Mouse (Mus musculus) CH12.LX (cell line): ENCODE results near the gene Teddm3. TPM values are rescaled to one million over a fixed set of nuclear protein-coding genes. Genes with fewer than 3 reads are reported as not detected.
"Not testable (repeated sequence)": the region's sequence is repeated elsewhere in the genome, so short reads cannot be mapped to it uniquely, and the experiment has no call there.

Source experiments
- DNase-seq: peaks from one replicate; pipeline ENCODE4 v3.0.0-alpha.2; 2013; ENCODE audit errors: extremely low read depth
- H3K27ac ChIP-seq: 2 replicates; pipeline ENCODE4 v1.5.1; 2012; ENCODE audit warnings: low read depth, mild to moderate bottlenecking, control low read depth, moderate library complexity; ENCODE audit not compliant: insufficient read depth
- H3K27me3 ChIP-seq: replicated peaks from 2 replicates; pipeline ENCODE3; 2012; ENCODE audit warnings: inconsistent platforms
- H3K36me3 ChIP-seq, 2 experiments: replicated peaks in 1 of 2; 2 replicates each; pipeline versions ENCODE3 to v1.6.1; 2012; ENCODE audit warnings: inconsistent platforms in 1 of 2, low read length in 1 of 2, mild to moderate bottlenecking in 1 of 2, mixed read lengths in 1 of 2, moderate library complexity in 1 of 2; ENCODE audit not compliant: control insufficient read depth in 1 of 2, insufficient read depth in 1 of 2
- H3K4me1 ChIP-seq, 2 experiments: 2 replicates each; pipeline ENCODE4 v1.6.1; 2012; ENCODE audit warnings: inconsistent platforms in 1 of 2, moderate library complexity in 1 of 2; ENCODE audit not compliant: insufficient read depth in 2 of 2, control insufficient read depth in 1 of 2
- H3K4me2 ChIP-seq: 2 replicates; pipeline ENCODE4 v1.6.1; 2012; ENCODE audit warnings: low read depth, mild to moderate bottlenecking, control low read depth; ENCODE audit not compliant: poor library complexity, insufficient read depth, severe bottlenecking
- H3K4me3 ChIP-seq, 3 experiments: fragments of 150-350 bp in 1 of 3; sonication (generic) in 1 of 3; replicated peaks in 1 of 3; 2 replicates each; pipeline versions ENCODE3 to v1.5.1; 2011 to 2012; ENCODE audit warnings: low read depth in 2 of 3, low read length in 2 of 3, mild to moderate bottlenecking in 2 of 3, moderate library complexity in 2 of 3, control low read depth in 1 of 3, improper control_type of control experiment in 1 of 3, inconsistent platforms in 1 of 3, mixed read lengths in 1 of 3; ENCODE audit not compliant: poor library complexity in 1 of 3
- H3K79me2 ChIP-seq: replicated peaks from 2 replicates; pipeline ENCODE4 v1.6.1; 2012; ENCODE audit warnings: mild to moderate bottlenecking, moderate library complexity; ENCODE audit not compliant: control insufficient read depth, poor library complexity, insufficient read depth, severe bottlenecking; ENCODE audit errors: extremely low read depth
- H3K9ac ChIP-seq: 2 replicates; pipeline ENCODE4 v1.6.1; 2012; ENCODE audit warnings: low read depth, mild to moderate bottlenecking, control low read depth, moderate library complexity; ENCODE audit not compliant: insufficient read depth
- H3K9me3 ChIP-seq: replicated peaks from 2 replicates; pipeline ENCODE3; 2012; ENCODE audit warnings: low read length, inconsistent platforms, mixed read lengths
- CHD1 ChIP-seq: IDR thresholded peaks from 2 replicates; pipeline ENCODE4 v1.6.1; 2012; ENCODE audit warnings: low read depth, low read length, improper control_type of control experiment, inconsistent platforms
- CTCF ChIP-seq, 2 experiments: IDR thresholded peaks in 1 of 2; conservative IDR thresholded peaks in 1 of 2; 2 replicates each; pipeline ENCODE4 v1.5.1; 2011 to 2012; ENCODE audit warnings: low read depth in 2 of 2, low read length in 2 of 2, improper control_type of control experiment in 1 of 2, inconsistent platforms in 1 of 2, mild to moderate bottlenecking in 1 of 2, moderate library complexity in 1 of 2
- EP300 ChIP-seq: IDR thresholded peaks from 2 replicates; pipeline ENCODE4 v1.6.1; 2011; ENCODE audit warnings: low read length, improper control_type of control experiment
- ETS1 ChIP-seq: conservative IDR thresholded peaks from 2 replicates; pipeline ENCODE4 v1.6.1; 2012; ENCODE audit warnings: low read depth, mild to moderate bottlenecking, inconsistent platforms, low read length, improper control_type of control experiment, moderate library complexity
- GABPA ChIP-seq: IDR thresholded peaks from 2 replicates; pipeline ENCODE4 v1.6.1; 2012; ENCODE audit warnings: low read depth, low read length, improper control_type of control experiment, inconsistent platforms; ENCODE audit not compliant: insufficient replicate concordance
- IRF4 ChIP-seq: IDR thresholded peaks from 2 replicates; pipeline ENCODE4 v1.6.1; 2014; ENCODE audit warnings: low read depth, mild to moderate bottlenecking, inconsistent platforms, low read length, improper control_type of control experiment
- MAZ ChIP-seq: IDR thresholded peaks from 2 replicates; pipeline ENCODE4 v1.6.1; 2012; ENCODE audit warnings: low read depth, mild to moderate bottlenecking, inconsistent platforms, low read length, improper control_type of control experiment, moderate library complexity
- MEF2A ChIP-seq: IDR thresholded peaks from 2 replicates; pipeline ENCODE4 v1.6.1; 2014; ENCODE audit warnings: low read depth, mild to moderate bottlenecking, inconsistent platforms, low read length, improper control_type of control experiment, borderline replicate concordance
- NRF1 ChIP-seq: IDR thresholded peaks from 2 replicates; pipeline ENCODE4 v1.6.1; 2014; ENCODE audit warnings: low read depth, mild to moderate bottlenecking, inconsistent platforms, low read length, improper control_type of control experiment, moderate library complexity
- POLR2A ChIP-seq: IDR thresholded peaks from 2 replicates; pipeline ENCODE4 v1.6.1; 2011; ENCODE audit warnings: low read depth, mild to moderate bottlenecking, improper control_type of control experiment, low read length
- POLR2AphosphoS2 ChIP-seq: IDR thresholded peaks from 2 replicates; pipeline ENCODE4 v1.6.1; 2011; ENCODE audit warnings: low read depth, low read length, improper control_type of control experiment
- RAD21 ChIP-seq: IDR thresholded peaks from 2 replicates; pipeline ENCODE4 v1.6.1; 2011; ENCODE audit warnings: low read depth, mild to moderate bottlenecking, low read length, improper control_type of control experiment, moderate library complexity
- SIN3A ChIP-seq: IDR thresholded peaks from 2 replicates; pipeline ENCODE4 v1.6.1; 2012; ENCODE audit warnings: low read length, improper control_type of control experiment, inconsistent platforms
- TBP ChIP-seq: conservative IDR thresholded peaks from 2 replicates; pipeline ENCODE4 v1.6.1; 2011; ENCODE audit warnings: low read depth, low read length, improper control_type of control experiment
- TCF12 ChIP-seq: IDR thresholded peaks from 2 replicates; pipeline ENCODE4 v1.6.1; 2014; ENCODE audit warnings: low read depth, mild to moderate bottlenecking, inconsistent platforms, low read length, improper control_type of control experiment
- UBTF ChIP-seq: IDR thresholded peaks from 2 replicates; pipeline ENCODE4 v1.6.1; 2012; ENCODE audit warnings: low read depth, mild to moderate bottlenecking, inconsistent platforms, low read length, improper control_type of control experiment, moderate library complexity
- USF1 ChIP-seq: IDR thresholded peaks from 2 replicates; pipeline ENCODE4 v1.6.1; 2014; ENCODE audit warnings: low read depth, mild to moderate bottlenecking, inconsistent platforms, low read length, improper control_type of control experiment
- USF2 ChIP-seq: conservative IDR thresholded peaks from 2 replicates; pipeline ENCODE4 v1.6.1; 2011; ENCODE audit warnings: low read depth, low read length, improper control_type of control experiment
- ZKSCAN1 ChIP-seq: IDR thresholded peaks from 2 replicates; pipeline ENCODE4 v1.6.1; 2012; ENCODE audit warnings: low read depth, inconsistent platforms, low read length, improper control_type of control experiment, borderline replicate concordance
- dilution Hi-C: fragments of 300-500 bp; cut with MboI; formaldehyde crosslinking; loops from 2 replicates; pipeline ENCODE4 v1.14.3; 2020; ENCODE audit warnings: low sequenced_read_pairs; ENCODE audit not compliant: extremely low pct_unique_long_range_greater_than_20kb, extremely low pct_ligation_motif_present
- in situ Hi-C: fragments of 300-500 bp; cut with MboI; formaldehyde crosslinking; loops from 3 replicates; pipeline ENCODE4 v1.14.3; 2019; ENCODE audit warnings: low sequenced_read_pairs, low pct_ligation_motif_present, low pct_unique_long_range_greater_than_20kb, mixed read lengths
- polyA plus RNA-seq: library from polyadenylated mRNA; unstranded; fragments of >175 nt; gene quantifications from 2 replicates; pipeline ENCODE4 v1.2.1, GENCODE M21; 2012; ENCODE audit warnings: low read depth; ENCODE audit not compliant: insufficient read length
- total RNA-seq, 2 experiments: library from RNA; depleted of rRNA; stranded (reverse); fragments of 300-350 nt in 1 of 2; fragments of >200 nt in 1 of 2; gene quantifications; 2 replicates each; pipeline ENCODE4 v1.2.3; 2012 to 2014

Gene Teddm3
- total and polyA plus RNA-seq, 3 experiments: not detected

- H3K9me3 ChIP-seq: peaks cover 7% of the 10 kb centered on the region
- DNase-seq: no peak
Observed at GRCm38 (mm10) chr16:21168730-21169129, 14.9 kb upstream of the Teddm3 start.

GRCm38 (mm10) chr16:21165343-21166220 is 11.8 kb upstream of the Teddm3 start:
- H3K36me3 ChIP-seq, H3K9ac ChIP-seq, DNase-seq, H3K27me3 ChIP-seq, in situ Hi-C loops, H3K4me1 ChIP-seq, H3K4me3 ChIP-seq, H3K9me3 ChIP-seq, H3K27ac ChIP-seq, dilution Hi-C loops, H3K79me2 ChIP-seq: not testable (repeated sequence)
- 0 out of 4 replicates have a peak, but pooled peaks of 1 of the 2 experiments have one; percentile 19 for TF ChIP-seq CTCF (conservative IDR thresholded peaks at IDR 0.05 in 1 of 2, IDR thresholded peaks at IDR 0.05 in 1 of 2; ENCODE audit: low read depth in 2 of 2, low read length in 2 of 2)
- peak overlapping the region; percentile 82 for H3K4me2 ChIP-seq

More at GRCm38 (mm10) chr16:21168730-21169129, 14.9 kb upstream of the Teddm3 start:
- H3K36me3 ChIP-seq: no peaks in the 10 kb centered on the region
- H3K9ac ChIP-seq: no peak overlapping the region
- dilution Hi-C loops: no loop called here
- H3K79me2 ChIP-seq: no peaks in the 10 kb centered on the region
- H3K27me3 ChIP-seq: no peaks in the 10 kb centered on the region
- no peak overlapping the region for H3K4me2 ChIP-seq
- in situ Hi-C loops: no loop called here
- H3K4me1 ChIP-seq: peaks cover 0 to under 1% of the 10 kb centered on the region in 2 experiments; a peak in 1 of 4 replicates
- H3K27ac ChIP-seq: no peak overlapping the region
- H3K4me3 ChIP-seq: no peak overlapping the region
- no peak for TF ChIP-seq EP300
- TF ChIP-seq USF2: no peak
- no peak for TF ChIP-seq MEF2A
- TF ChIP-seq ZKSCAN1: no peak
- TF ChIP-seq POLR2AphosphoS2: no peak
- no peak for TF ChIP-seq POLR2A
- TF ChIP-seq TBP: no peak
- no peak for TF ChIP-seq GABPA
- no peak for TF ChIP-seq UBTF
- TF ChIP-seq NRF1: no peak
- TF ChIP-seq RAD21: no peak
- no peak for TF ChIP-seq MAZ
- no peak for TF ChIP-seq IRF4
- no peak for TF ChIP-seq TCF12
- TF ChIP-seq SIN3A: no peak
- TF ChIP-seq USF1: no peak
- TF ChIP-seq CHD1: no peak
- TF ChIP-seq ETS1: no peak
- TF ChIP-seq, all 38 proteins: peak for 0

DNA sequence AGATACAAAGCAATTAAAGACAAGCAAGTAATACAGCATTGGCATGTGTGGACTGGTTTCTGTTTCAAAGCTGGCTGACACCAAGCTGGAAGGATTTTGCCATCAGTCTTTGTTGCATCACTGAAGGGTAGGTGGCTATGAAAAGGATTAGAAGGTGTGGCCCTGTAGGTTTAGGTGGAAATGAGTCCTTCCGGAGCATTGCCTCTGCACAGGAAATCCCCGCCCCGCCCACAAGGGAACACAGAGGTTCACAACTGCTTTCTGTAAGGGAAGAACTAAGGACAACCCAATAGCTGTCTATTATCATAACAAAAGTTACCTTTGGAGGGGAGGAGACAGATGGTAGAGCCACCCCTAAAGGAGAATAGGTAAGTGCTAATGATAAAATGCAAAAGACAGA is 9.6 kb upstream of the Teddm3 start:
- H3K79me2 ChIP-seq: not testable (repeated sequence)

GRCm38 (mm10) chr16:21159226-21159625 is 5.4 kb upstream of the Teddm3 start:
- H3K4me3 ChIP-seq, in situ Hi-C loops, dilution Hi-C loops: not testable (repeated sequence)

More for the DNA sequence above, 9.6 kb upstream of the Teddm3 start:
- H3K4me2 ChIP-seq, H3K9ac ChIP-seq, in situ Hi-C loops, dilution Hi-C loops, H3K27ac ChIP-seq, H3K4me3 ChIP-seq, H3K36me3 ChIP-seq, H3K9me3 ChIP-seq, H3K27me3 ChIP-seq, H3K4me1 ChIP-seq: not testable (repeated sequence)
- peak; percentile 19 for DNase-seq

More at GRCm38 (mm10) chr16:21159226-21159625, 5.4 kb upstream of the Teddm3 start:
- H3K4me2 ChIP-seq, H3K27ac ChIP-seq, H3K9me3 ChIP-seq, DNase-seq, H3K27me3 ChIP-seq, H3K36me3 ChIP-seq, H3K79me2 ChIP-seq, H3K9ac ChIP-seq, H3K4me1 ChIP-seq: not testable (repeated sequence)
